In the genomic region with DNA sequence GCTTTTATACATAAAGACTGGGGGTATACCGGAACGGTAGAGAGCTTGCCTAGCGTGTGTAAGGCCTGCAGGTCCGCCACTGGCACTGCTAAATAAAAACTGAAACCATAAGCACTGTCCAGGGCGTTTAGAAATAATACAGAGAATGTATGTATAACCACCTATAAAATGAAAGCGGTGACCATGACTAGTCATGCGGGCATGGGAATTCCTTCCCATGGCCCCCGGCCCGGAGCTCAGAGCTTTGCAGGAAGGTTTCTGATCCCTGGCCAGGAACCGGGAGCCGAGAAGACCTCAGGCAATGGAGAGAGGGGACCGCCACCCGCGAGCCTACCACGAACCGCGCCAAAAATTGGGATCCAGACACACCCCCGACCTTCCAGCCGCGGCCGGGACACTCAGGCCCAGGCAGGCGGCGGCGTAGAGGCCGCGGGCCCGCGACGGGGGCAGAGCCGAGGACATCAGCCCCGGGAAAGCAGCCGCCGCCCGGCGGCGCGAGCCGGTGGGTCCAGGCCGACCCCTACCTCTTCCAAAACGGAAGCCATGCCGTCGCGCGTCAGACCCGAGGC, we compare ENCODE assay signal across 7 mouse cellular contexts. TPM values are rescaled to one million over a fixed set of nuclear protein-coding genes. Genes with fewer than 3 reads are reported as not detected.
DNase-seq lines count a peak whose midpoint lies in the region; ATAC-seq and TF ChIP-seq lines count a peak whose summit lies in the region.

No protein-coding gene starts in this region.

- peak overlapping the region; percentile 97 for H3K27ac ChIP-seq in forebrain, embryonic 10.5 days
- H3K27ac ChIP-seq in hindbrain, embryonic 16.5 days (ENCODE audit: low read depth, low read length), result peak overlapping the region; percentile 91

- H3K4me1 ChIP-seq in lung, adult 2 months (ENCODE audit: control insufficient read depth, insufficient read depth, low read length), result peaks cover 8% of the 10 kb centered on the region
- peaks cover 22% of the 10 kb centered on the region for H3K4me1 ChIP-seq in forebrain, embryonic 10.5 days
- H3K4me1 ChIP-seq in hindbrain, embryonic 16.5 days (ENCODE audit: control insufficient read depth, insufficient read depth, low read depth, low read length), result peaks cover 20% of the 10 kb centered on the region

- no peak for DNase-seq in lung, adult 2 months
- DNase-seq in lung, postnatal 4 days, result no peak
- peak; percentile 31 for DNase-seq in brain, adult 2 months (ENCODE audit: low read depth, low spot score)
- DNase-seq in forebrain, embryonic 10.5 days (ENCODE audit: extremely low spot score, low spot score), result no peak
- peak; percentile 24 for DNase-seq in lung, postnatal 36 days
- DNase-seq in urinary bladder, postnatal 14 days (ENCODE audit: low spot score), result peak; percentile 46

- no peak for TF ChIP-seq CTCF in lung, adult 2 months (IDR thresholded peaks at IDR 0.05; ENCODE audit: insufficient read depth, low read length)

- peak overlapping the region; percentile 96 for H3K9ac ChIP-seq in hindbrain, embryonic 16.5 days (ENCODE audit: low read depth, low read length)

- peak; percentile 70 for ATAC-seq in hindbrain, embryonic 16.5 days

- H3K4me3 ChIP-seq in lung, adult 2 months (replicated peaks; ENCODE audit: extremely low read depth, low read depth, low read length), result peak overlapping the region; percentile 81
- H3K4me3 ChIP-seq in forebrain, embryonic 10.5 days, result peak overlapping the region; percentile 87
- H3K4me3 ChIP-seq in hindbrain, embryonic 16.5 days (ENCODE audit: low read length), result peak overlapping the region; percentile 93

- H3K9me3 ChIP-seq in forebrain, embryonic 10.5 days, result no peaks in the 10 kb centered on the region
- H3K9me3 ChIP-seq in hindbrain, embryonic 16.5 days (ENCODE audit: control insufficient read depth, low read length), result no peaks in the 10 kb centered on the region

- no peaks in the 10 kb centered on the region for H3K27me3 ChIP-seq in forebrain, embryonic 10.5 days (ENCODE audit: poor library complexity, severe bottlenecking)
- no peaks in the 10 kb centered on the region for H3K27me3 ChIP-seq in hindbrain, embryonic 16.5 days (replicated peaks; ENCODE audit: control insufficient read depth, insufficient read depth, low read length)

- H3K4me2 ChIP-seq in hindbrain, embryonic 16.5 days (ENCODE audit: low read length), result peak overlapping the region; percentile 84

- TF ChIP-seq POLR2A in lung, adult 2 months (IDR thresholded peaks at IDR 0.05; ENCODE audit: borderline replicate concordance, extremely low read depth, low read depth, low read length), result no peak

- peaks cover 16% of the 10 kb centered on the region for H3K36me3 ChIP-seq in forebrain, embryonic 10.5 days (replicated peaks)
- H3K36me3 ChIP-seq in hindbrain, embryonic 16.5 days (ENCODE audit: control insufficient read depth, insufficient read depth, low read length), result 0 out of 2 replicates have a peak, but pooled peaks cover 7% of the 10 kb centered on the region

- under 1% methylated on average over 45 of the region's 45 CpGs for WGBS in lung, adult 2 months
- WGBS in forebrain, embryonic 10.5 days, result under 1% methylated on average over 45 of the region's 45 CpGs
- 0% methylated on average over 45 of the region's 45 CpGs for WGBS in hindbrain, embryonic 16.5 days

RNA-seq across cellular contexts. Expression of gene Cacybp, which starts 0.5 kb away (rescaled TPM):
- 4.9 and 5.7 TPM in 2 replicates for polyA plus RNA-seq in lung, adult 2 months (2012; rRNA removed)
- 361 and 381 TPM in 2 replicates for polyA plus RNA-seq in forebrain, embryonic 10.5 days (2016; fragmentation: Nextera tagmentation; extraction: Ambion mirVana)
- 263 and 294 TPM in 2 replicates for polyA plus RNA-seq in hindbrain, embryonic 16.5 days (2015; fragmentation: Nextera tagmentation; extraction: Ambion mirVana)

RNA-seq across cellular contexts. Expression of gene Mrps14, which starts 17.2 kb away (rescaled TPM):
- 11.8 and 18.0 TPM in 2 replicates for polyA plus RNA-seq in lung, adult 2 months (2012; rRNA removed)
- polyA plus RNA-seq in forebrain, embryonic 10.5 days (2016; fragmentation: Nextera tagmentation; extraction: Ambion mirVana), result 240 and 251 TPM in 2 replicates
- 129 and 137 TPM in 2 replicates for polyA plus RNA-seq in hindbrain, embryonic 16.5 days (2015; fragmentation: Nextera tagmentation; extraction: Ambion mirVana)

RNA-seq across cellular contexts. Expression of gene Tnn, which starts 58.8 kb away (rescaled TPM):
- polyA plus RNA-seq in lung, adult 2 months (2012; rRNA removed), result 0.63 and 6.0 TPM in 2 replicates
- not detected in 2 replicates for polyA plus RNA-seq in forebrain, embryonic 10.5 days (2016; fragmentation: Nextera tagmentation; extraction: Ambion mirVana)
- 0.08 and 0.44 TPM in 2 replicates for polyA plus RNA-seq in hindbrain, embryonic 16.5 days (2015; fragmentation: Nextera tagmentation; extraction: Ambion mirVana)

Comparison
In these comparisons a context has a peak if more than half of its experiments do, and no peak if none do; other contexts are left out.
1. DNase-seq: peak in brain, adult 2 months (single experiment), lung, postnatal 36 days (single experiment) and urinary bladder, postnatal 14 days (single experiment); none in lung, adult 2 months (single experiment), lung, postnatal 4 days (0 of 2) and forebrain, embryonic 10.5 days (single experiment).
2. RNA of gene Cacybp, which starts 0.5 kb away (polyA plus RNA-seq): 361 to 381 TPM in forebrain, embryonic 10.5 days and 263 to 294 TPM in hindbrain, embryonic 16.5 days; 4.9 to 5.7 TPM in lung, adult 2 months; every median in the first group is over 10 times any median in the second.
3. Peak in every context shown above with its lines, with median percentiles within 50 percentile points of each other: H3K4me3 ChIP-seq.